Mouse (Mus musculus) cerebellum, adult 2 months (tissue): ENCODE results near the gene Smpdl3b. TPM values are rescaled to one million over a fixed set of nuclear protein-coding genes. Genes with fewer than 3 reads are reported as not detected.
"Not testable (repeated sequence)": the region's sequence is repeated elsewhere in the genome, so short reads cannot be mapped to it uniquely, and the experiment has no call there.

Experiments used
- DNase-seq, 2 experiments: peaks; one replicate each; pipeline ENCODE4 v3.0.0; 2021
- H3K27ac ChIP-seq: fragments of 200-500 bp; 2 replicates; pipeline ENCODE4 v1.5.1; 2012; ENCODE audit warnings: low read length, control low read depth, inconsistent platforms; ENCODE audit not compliant: insufficient read depth
- H3K27me3 ChIP-seq: fragments of 200-500 bp; 2 replicates; pipeline ENCODE4 v1.6.1; 2012; ENCODE audit warnings: inconsistent platforms, mild to moderate bottlenecking, low read length, moderate library complexity; ENCODE audit not compliant: control insufficient read depth, insufficient read depth
- H3K4me1 ChIP-seq: fragments of 200-500 bp; 2 replicates; pipeline ENCODE4 v1.6.1; 2011; ENCODE audit warnings: low read length; ENCODE audit not compliant: control insufficient read depth, insufficient read depth
- H3K4me3 ChIP-seq: fragments of 200-500 bp; replicated peaks from 2 replicates; pipeline ENCODE3; 2011; ENCODE audit warnings: mild to moderate bottlenecking, low read depth, low read length, control low read depth; ENCODE audit not compliant: insufficient read depth
- CTCF ChIP-seq: fragments of 200-500 bp; IDR thresholded peaks from 2 replicates; pipeline ENCODE4 v1.5.1; 2011; ENCODE audit warnings: low read depth, mild to moderate bottlenecking, control low read depth, low read length, moderate library complexity, borderline replicate concordance; ENCODE audit not compliant: insufficient read depth
- POLR2A ChIP-seq: fragments of 200-500 bp; IDR thresholded peaks from 2 replicates; pipeline ENCODE4 v1.6.1; 2011; ENCODE audit warnings: low read length, control low read depth, borderline replicate concordance; ENCODE audit not compliant: insufficient read depth
- WGBS: fragments of 180-500 bp; shearing (Covaris S2); methylation state at CpG from one replicate; pipeline ENCODE4 v1.1.7; 2018; 5-methylcytosine and 5-hydroxymethylcytosine counted together
- polyA plus RNA-seq: library from polyadenylated mRNA; depleted of rRNA; stranded (reverse); fragments of >200 nt; gene quantifications from 2 replicates; pipeline ENCODE4 v1.2.3, GENCODE M21; 2012

Gene Smpdl3b
- polyA plus RNA-seq, 1 experiment, result 1.9 TPM

DNA sequence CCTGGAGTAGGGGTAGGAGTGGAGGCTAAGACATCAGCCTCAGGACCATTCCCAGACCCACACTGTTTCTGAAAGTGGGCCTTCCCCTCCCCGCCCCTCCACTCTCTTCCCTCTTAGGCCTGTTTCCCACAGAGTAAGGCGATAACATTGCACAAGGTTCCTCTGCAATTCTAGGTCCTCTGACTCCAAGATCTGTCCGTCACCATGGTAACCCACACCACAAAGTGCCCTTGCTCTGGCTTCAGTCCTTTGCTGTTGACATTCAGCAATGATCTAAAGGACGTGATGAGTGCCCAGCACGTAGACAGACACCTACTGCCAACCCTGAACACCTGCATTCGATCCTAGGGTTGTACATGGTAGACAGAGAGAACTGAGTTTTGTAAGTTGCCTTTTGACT, 4.1 kb downstream of the Smpdl3b start:
- WGBS, result 71% methylated on average over 6 of the region's 6 CpGs
- DNase-seq, result no peak
- Histone ChIP-seq H3K27me3 (no peaks in the 10 kb centered on the region), H3K4me1 (no peaks in the 10 kb centered on the region), H3K27ac (no peak overlapping the region), H3K4me3 (no peak overlapping the region)
- TF ChIP-seq CTCF, result no peak
- no peak for TF ChIP-seq POLR2A

DNA sequence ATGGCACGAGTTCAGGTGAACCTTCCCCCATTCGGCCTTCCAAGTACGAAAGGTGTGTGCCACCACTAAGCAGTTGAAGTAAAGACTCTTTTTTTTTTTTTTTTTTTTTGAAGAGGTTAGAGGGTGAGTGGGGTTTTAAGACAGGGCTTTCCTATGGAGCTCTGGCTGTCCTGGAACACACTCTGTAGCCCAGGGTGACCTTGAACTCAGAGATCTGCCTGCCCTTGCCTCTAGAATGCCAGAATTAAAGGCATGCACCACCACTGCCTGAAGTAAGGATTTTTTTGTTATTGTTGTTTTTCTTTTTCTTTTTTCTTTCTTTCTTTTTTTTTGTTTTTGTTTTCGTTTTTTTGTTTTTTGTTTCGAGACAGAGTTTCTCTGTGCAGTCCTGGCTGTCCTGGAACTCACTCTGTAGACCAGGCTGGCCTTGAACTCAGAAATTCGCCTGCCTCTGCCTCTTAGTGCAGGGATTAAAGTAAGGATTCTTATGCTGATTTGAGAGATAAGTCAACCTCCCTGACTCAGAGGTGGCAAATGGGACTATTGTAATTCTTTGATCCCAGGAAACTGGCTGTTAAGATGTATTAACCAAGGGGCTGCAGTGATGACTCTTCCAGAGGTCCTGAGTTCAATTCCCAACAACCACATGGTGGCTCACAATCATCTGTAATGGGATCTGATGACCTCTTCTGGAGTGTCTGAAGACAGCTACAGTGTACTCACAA, 7.6 kb downstream of the Smpdl3b start:
- Histone ChIP-seq H3K27ac (no peak overlapping the region), H3K27me3 (no peaks in the 10 kb centered on the region), H3K4me1 (no peaks in the 10 kb centered on the region), H3K4me3 (no peak overlapping the region)
- 80% methylated on average over 6 of the region's 6 CpGs for WGBS
- DNase-seq, result no peak
- TF ChIP-seq POLR2A, result no peak
- no peak for TF ChIP-seq CTCF

DNA sequence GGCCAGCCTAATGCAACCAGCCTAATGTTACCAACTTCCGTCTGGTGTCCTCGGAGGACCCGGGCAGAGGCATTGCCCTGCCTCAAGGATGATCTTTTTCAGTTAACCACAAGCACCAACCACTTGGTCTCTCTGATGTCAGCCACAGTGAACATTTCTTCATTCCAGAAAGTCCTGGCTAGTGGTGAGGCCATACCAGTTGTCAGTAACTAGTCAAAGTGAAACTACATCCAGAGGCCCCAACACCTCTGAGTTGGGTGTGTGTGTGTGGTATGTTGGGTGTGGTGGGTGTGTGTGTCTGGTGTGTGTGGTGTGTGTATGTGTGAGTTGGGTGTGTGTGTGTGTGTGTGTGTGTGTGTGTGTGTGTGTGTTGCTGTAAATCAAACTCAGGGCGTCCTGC, 8.3 kb downstream of the Smpdl3b start:
- TF ChIP-seq POLR2A (no peak), CTCF (no peak)
- WGBS, result 92% methylated on average over 4 of the region's 4 CpGs
- no peak overlapping the region for H3K4me3 ChIP-seq
- H3K27ac ChIP-seq, result no peak overlapping the region
- H3K4me1 ChIP-seq, result no peaks in the 10 kb centered on the region
- no peaks in the 10 kb centered on the region for H3K27me3 ChIP-seq
- DNase-seq, result no peak

DNA sequence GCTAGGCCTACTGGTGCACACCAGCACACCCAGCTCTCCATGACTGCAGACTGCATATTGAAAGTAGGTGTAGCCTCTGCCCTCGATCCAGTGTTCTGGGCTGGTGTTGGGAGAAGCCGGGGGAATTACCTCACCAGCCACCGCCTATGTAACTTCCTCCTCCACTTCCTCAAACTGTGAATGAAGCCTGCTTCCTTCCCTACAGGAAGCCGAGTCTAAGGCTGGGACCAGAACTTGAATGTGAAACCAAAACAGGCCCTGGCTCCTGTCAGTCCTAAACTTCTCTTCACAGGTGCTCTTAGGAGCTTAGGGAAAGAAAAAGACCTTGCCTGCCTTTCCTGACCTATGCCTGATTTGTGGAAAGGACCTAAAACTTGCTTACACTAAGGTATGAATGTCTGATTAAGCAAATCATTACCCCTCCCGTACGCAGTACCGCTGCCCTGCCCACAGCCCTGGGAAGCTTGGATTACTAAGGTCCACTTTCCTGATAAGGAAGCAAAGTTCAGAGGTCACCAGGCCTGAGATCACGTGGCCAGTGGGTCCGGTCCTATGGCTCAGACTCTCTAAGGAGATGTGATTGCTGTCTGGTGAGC, 9.3 kb downstream of the Smpdl3b start:
- 72% methylated on average over 9 of the region's 9 CpGs for WGBS
- no peak for TF ChIP-seq CTCF
- Histone ChIP-seq H3K4me3 (no peak overlapping the region), H3K4me1 (no peaks in the 10 kb centered on the region), H3K27me3 (no peaks in the 10 kb centered on the region), H3K27ac (no peak overlapping the region)
- DNase-seq, result no peak

DNA sequence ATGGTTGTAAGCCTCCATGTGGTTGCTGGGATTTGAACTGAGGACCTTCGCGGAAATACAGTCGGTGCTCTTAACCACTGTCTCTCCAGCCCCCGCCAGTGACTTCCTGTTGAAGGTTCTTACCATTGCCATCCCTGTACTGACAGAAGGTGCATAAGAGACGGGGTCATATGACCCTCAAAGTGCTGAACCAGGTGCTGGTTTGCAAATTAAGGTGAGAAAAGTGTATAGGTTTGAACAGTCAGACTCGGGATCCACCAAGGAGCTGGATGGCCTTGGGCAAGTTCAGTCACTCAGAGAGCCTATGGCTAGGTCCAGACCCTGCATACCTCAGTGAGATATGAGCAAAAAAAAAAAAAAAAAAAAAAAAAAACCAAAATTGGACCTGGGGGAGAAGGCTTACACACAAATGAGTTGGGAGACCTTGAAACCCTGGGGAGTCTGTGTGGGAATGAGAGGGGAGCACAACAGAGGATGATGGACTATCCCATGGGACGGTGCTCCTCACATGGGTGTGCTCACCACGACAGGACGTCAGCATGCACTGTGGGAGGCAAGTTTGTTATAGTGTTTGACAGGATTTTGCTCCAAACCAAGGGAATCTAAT, 10.0 kb downstream of the Smpdl3b start:
- 85% methylated on average over 9 of the region's 9 CpGs for WGBS
- DNase-seq, result no peak
- Histone ChIP-seq H3K4me3 (no peak overlapping the region), H3K27me3 (no peaks in the 10 kb centered on the region), H3K4me1 (no peaks in the 10 kb centered on the region), H3K27ac (no peak overlapping the region)
- TF ChIP-seq POLR2A (no peak), CTCF (no peak)

DNA sequence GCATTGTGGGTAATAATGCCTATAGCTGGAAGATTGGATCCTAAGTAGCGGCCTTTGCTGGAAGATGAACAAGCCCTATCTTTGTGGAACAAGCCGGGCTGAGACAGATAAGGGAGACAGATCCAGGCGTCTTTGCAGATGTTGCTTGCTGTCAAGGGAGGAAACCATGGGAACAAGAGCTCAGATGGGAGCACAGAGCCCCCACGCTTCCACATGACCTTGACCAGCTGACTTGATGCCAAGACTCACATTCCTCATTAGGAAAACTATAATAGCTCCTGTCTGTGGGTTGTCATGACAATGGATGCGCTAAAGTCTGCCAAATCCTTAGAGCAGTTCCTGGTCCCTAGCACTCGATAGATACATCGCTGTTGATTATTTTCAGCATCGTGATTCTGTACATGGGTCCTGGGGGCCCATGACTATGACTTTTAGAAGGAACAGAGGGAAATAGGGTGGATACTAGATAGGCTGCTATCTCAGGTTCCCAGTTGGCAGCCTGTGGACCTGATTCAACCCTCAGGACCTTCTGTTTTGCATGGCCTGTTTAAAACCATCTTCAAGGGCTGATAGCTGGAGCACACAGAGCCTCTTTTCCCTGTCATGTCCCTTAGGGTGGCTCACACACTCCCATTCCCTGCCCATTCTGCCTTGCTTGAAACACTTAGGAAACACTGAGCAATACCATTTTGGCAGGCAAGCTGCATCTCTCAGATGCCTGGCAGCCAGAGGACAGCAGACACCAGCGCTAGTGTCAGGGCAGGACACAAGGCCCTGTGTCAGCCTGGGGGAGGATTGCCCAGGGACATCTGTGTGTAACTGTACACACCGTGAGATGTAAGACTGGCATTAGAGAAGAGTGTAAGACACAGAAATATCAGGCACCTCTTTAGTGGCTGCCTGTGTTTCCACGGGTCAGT, 12.8 kb downstream of the Smpdl3b start:
- 29% methylated on average over 11 of the region's 11 CpGs for WGBS
- DNase-seq, result no peak
- no peak for TF ChIP-seq CTCF
- no peak for TF ChIP-seq POLR2A
- H3K4me1 ChIP-seq, result no peaks in the 10 kb centered on the region
- no peak overlapping the region for H3K27ac ChIP-seq
- no peak overlapping the region for H3K4me3 ChIP-seq
- no peaks in the 10 kb centered on the region for H3K27me3 ChIP-seq

DNA sequence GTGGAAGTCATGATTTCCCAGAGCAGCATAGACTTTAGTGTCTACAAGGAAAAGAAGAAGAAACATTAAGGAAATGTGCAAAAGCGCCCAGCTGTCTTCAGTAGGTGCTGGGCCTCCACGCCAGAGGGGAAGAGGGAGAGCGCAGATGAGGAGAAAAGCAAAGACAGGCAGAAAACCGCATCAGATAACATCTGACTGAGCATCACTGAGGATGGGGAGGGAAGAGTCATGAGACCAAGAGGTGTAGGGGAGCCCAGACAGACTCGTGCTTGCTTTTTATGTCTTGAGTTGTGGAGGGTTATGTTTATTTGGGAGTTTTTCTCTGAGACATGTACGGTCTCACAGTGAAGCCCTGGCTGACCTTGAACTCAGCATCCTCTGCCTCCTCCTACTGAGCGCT, 15.6 kb downstream of the Smpdl3b start:
- WGBS, result 93% methylated on average over 7 of the region's 7 CpGs
- H3K4me3 ChIP-seq, result no peak overlapping the region
- no peak for DNase-seq
- no peaks in the 10 kb centered on the region for H3K27me3 ChIP-seq
- TF ChIP-seq CTCF, result no peak
- no peak for TF ChIP-seq POLR2A
- H3K4me1 ChIP-seq, result no peaks in the 10 kb centered on the region
- H3K27ac ChIP-seq, result no peak overlapping the region

DNA sequence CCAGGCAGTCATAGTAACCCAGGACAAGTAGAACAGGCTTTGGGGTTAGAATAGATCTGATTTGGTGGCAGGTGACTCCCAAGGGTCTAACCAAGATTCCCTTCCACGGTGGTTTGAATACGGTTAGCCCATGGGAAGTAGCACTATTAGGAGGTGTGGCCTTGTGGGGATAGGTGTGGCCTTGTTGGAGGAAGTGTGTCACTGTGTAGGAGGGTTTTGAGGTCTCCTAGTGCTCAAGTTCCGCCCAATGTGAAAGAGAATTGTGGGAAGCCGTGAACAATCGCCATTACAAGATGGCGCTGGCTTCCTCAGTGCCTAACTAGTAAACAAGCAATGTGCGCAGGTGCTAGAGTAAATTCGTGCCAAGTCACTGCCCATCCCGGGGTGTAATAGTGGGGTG, 19.9 kb downstream of the Smpdl3b start:
- H3K27ac ChIP-seq, H3K4me1 ChIP-seq, H3K27me3 ChIP-seq, DNase-seq, H3K4me3 ChIP-seq: not testable (repeated sequence)
- WGBS, result 90% methylated on average over 9 of the region's 9 CpGs
